Mouse (Mus musculus) testis, postnatal 10 days (tissue): ENCODE measurements around the gene Kcnc1.
A peak's percentile ranks its signal among the peaks of the same experiment; 100 is the strongest.

Source experiments
- DNase-seq: peaks from one replicate; pipeline ENCODE4 v3.0.0; 2021; ENCODE audit warnings: low spot score

The Kcnc1 gene

DNA sequence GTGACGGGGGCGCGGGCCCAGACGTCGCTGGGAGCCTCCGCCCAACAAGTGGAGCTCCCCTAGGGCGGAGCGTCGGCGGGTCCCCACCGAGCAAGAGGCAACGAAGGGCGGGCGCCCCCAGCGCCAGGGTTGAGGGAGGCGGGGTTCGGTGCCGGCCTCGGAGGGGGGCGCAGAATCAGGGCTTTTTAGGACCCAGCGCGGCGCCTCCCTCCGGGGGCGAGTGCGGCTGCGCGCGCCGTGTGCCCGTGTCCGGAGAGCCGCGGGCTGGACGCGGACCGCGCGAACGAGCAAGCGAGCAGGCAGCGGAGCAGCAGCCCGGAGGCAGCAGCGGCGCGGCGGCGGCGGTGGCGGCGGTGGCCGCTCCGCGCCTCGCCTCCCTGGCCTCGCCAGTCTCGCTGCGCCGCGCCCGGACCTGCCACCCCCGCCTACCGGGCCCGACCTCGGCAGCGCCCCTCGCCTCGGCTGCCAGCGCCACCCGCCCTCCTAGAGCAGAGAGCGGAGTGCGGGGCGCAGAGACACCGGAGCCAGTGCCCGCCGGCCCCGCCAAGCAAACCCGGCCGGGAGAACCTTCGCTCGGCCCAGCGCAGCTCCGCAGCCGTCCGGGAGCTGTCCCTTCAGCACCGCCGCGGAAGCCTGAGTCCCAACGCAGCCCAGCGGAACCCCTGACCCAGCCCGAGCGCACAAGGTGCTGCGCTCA lies at the start of gene Kcnc1:
Gene Kcnc1, plus strand, starts transcription at position 267 of the 697 bp plus-strand sequence.
- DNase-seq = peak; percentile 90

DNA sequence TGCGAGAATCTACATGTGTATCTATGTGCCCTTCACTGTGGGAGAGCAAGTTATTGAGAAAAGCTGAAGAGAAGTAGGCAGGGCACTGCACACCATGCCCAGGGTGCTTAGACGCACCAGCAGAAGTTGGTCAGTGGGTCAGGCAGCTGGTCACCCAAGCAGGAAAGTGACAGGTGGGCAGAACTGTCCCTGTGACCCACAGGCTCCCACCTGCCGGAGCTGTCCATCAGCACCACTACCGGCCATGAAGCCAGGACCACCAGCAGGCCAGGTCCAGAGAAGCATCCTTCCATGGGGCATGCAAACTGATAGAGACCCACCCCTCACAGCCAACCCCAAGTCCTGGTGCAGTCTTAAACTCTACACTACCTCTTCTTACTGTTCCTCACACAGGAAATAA lies 48.6 kb upstream of the Kcnc1 start:
- no peak for DNase-seq

DNA sequence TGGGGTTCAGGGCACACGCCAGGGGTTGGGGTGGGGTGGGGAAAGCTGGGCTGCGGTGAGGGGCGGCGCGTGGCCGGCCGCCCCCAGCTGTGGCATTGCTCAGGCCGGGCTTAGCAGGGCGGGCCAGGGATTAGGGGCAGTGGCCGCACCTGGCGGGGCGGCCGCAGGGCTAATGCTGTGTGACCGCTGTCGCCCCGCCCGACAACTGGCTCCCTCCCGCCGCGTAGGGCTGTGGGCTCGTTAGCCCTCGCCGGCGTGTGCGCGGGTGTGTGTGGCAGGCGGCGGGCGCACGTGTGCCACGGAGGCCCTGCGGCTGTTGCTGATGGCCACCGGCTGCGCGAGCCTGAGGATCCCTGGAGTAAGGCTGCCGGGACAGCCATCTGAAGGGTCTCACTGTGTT lies 47.5 kb upstream of the Kcnc1 start:
- DNase-seq = no peak

- no peak for DNase-seq
Observed at GRCm38 (mm10) chr7:46350119-46350702, 46.1 kb upstream of the Kcnc1 start.

DNA sequence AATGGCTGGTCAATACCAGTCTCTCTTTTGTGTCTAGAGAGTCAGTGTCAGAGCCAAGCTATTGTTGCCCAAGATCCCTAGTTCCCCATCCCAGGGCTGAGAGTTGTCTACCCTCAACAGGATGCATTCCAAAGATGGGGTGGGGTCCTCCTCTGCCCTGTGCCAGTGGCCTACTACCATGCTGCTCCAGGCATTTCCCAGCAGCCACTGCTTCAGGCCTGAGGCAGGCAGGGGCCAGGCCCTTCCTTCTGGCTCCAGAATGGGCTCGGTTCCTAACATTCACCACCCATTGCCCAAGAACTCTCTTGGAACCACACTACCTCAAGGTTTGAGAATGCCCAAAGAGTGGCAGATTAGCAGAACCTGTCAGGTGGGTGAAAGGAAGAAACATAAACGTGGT lies 43.5 kb upstream of the Kcnc1 start:
- DNase-seq = no peak

GRCm38 (mm10) chr7:46353216-46353615 lies 43.1 kb upstream of the Kcnc1 start:
- no peak for DNase-seq

- DNase-seq = no peak
Observed at GRCm38 (mm10) chr7:46353875-46354274, 42.4 kb upstream of the Kcnc1 start.

- no peak for DNase-seq
Observed at GRCm38 (mm10) chr7:46361776-46362175, 34.5 kb upstream of the Kcnc1 start.

DNA sequence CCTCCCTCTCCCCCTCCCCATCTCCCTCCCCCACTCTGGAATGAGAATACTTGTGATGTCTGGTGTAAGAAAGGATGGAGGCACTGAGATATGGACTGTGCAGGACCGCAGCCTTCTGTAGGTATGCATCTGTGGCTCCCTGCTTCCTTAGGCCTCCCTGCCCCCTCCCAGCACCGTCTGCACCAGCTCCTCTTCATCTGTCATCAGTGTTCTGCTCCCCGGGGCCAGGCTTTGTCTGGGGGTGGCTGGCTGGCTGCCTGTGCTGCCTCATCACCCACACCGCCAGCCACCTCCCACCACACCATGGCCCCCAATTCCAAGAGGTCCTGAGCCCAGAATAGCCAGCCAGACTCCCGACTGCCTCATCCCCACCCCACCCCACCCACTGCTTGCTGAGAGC lies 32.1 kb upstream of the Kcnc1 start:
- DNase-seq = no peak

GRCm38 (mm10) chr7:46365810-46366209 lies 30.5 kb upstream of the Kcnc1 start:
- DNase-seq = no peak

- DNase-seq = no peak
Observed at GRCm38 (mm10) chr7:46371104-46371503, 25.2 kb upstream of the Kcnc1 start.

DNA sequence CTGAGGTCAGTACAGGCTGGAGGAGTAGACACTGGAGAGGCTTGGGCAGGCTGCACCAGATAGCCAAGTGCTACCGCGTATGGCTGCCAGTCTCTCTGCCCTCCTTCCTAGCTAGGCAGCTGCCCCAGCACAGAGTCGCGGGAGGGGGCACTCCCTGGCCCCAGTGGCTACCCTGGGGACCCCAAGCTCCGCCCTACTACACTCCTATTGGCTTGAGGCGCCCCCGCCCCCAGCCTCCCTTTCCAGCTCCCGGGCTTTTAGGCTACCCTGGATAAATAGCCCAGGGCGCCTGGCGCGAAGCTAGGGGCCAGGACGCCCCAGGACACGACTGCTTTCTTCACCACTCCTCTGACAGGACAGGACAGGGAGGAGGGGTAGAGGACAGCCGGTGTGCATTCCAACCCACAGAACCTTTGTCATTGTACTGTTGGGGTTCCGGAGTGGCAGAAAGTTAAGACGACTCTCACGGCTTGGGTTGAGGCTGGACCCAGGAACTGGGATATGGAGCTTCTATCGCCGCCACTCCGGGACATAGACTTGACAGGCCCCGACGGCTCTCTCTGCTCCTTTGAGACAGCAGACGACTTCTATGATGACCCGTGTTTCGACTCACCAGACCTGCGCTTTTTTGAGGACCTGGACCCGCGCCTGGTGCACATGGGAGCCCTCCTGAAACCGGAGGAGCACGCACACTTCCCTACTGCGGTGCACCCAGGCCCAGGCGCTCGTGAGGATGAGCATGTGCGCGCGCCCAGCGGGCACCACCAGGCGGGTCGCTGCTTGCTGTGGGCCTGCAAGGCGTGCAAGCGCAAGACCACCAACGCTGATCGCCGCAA lies 19.9 kb upstream of the Kcnc1 start, which contains the start of gene Myod1:
Gene Myod1, plus strand, starts transcription at position 303 of the 836 bp plus-strand sequence.
- DNase-seq = no peak

- DNase-seq = no peak
Observed at GRCm38 (mm10) chr7:46377008-46377346, 19.3 kb upstream of the Kcnc1 start.

GRCm38 (mm10) chr7:46378123-46378522 lies 18.2 kb upstream of the Kcnc1 start:
- no peak for DNase-seq

DNA sequence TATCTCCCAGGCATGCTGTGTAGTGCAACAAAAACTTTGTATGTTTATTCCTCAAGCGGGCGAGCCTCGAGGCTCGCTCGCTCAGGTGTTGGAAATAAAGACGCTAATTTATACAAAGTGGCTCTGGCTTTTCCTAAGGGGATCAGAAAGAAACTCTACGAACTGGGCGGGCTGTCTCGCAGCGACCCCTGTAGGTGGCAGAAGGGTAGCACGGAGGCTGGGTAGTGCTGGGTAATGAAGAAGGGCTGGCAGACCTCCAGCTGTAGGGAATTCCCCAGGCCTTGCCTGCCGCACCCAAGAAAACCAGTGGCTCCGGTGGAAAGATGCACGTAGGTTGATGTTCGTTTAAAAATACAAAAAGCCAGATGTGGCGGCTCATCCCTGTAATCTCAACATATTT lies 17.3 kb upstream of the Kcnc1 start:
- DNase-seq = peak; percentile 83

DNA sequence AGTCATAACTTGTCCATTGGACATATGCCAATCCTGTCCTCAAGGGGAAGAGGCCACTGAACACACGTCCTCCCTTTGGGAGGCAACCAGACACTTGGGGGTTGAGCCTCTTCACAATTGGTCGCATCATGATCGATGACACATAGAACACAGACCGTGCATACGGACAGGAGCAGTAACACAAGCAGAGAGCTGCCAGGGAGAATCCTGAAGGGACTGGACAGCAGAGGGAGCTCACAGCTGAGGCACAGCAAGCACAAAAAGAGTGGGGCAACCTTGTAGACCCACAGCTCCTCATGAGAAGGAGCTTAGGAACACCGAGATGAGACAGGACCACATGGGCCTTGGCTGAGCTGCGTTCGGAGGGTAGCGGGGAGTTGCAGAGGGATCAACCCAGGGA lies 15.7 kb upstream of the Kcnc1 start:
- no peak for DNase-seq

DNA sequence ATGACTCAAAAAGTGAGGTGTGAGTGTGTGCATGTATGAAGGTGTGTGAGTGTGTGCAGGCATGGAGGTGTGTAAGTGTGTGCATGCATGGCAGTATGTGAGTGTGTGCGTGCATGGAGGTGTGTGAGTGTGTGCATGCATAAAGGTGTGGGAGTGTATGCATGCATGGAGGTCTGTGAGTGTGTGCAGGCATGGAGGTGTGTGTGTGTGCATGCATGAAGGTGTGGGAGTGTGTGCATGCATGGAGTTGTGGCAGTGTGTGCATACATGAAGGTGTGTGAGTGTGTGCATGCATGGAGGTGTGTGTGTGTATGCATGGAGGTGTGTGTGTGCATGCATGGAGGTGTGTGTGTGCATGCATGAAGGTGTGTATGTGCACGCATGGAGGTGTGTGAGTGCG lies 8.9 kb upstream of the Kcnc1 start:
- no peak for DNase-seq

DNA sequence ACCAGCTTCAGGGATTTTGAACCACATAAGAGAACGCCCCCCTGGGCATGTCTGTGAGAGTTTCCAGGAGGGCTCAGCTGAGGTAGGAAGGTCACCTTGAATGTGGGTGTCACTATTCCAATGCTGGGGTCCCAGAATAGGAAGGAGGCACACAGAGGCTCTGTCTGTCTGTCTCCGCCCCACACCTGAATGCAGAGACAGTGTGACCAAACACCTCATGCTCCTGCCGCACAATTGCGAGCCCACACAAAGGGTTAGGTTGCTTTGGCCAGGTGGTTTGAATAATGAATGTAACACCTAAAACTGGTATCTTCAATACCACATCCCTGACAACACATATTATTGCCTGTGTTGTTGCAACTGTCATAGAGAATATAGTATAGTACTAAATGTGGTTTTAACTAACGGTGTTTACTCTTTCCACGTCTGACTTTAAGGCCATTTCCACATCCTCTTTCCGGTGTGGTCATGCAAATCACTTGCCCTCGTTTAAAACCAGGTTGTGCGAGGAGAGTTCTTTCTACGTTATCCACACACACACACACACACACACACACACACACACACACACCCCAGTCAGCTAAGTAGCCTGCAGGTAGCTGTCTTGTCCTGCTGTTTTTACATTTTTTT lies 6.7 kb upstream of the Kcnc1 start:
- DNase-seq = no peak

DNA sequence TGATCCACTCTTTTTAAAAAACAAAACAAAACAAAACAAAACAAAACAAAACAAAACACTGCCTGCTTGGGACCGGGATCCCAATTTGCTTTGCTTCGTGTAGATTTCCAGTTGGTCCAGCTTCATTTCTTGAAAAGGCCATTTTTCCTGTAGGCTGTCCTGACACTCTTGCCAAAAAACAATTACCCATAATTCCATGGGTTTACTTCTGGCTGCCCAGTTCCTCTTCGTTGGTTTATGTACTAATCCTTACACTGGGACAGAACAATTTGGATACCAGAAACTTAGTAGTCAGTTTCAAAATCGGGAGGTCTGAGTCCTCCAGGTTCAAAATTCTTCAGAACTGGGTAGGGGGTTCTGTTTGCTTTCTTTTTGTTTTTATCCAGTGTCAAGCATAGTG lies 6.1 kb upstream of the Kcnc1 start:
- DNase-seq = no peak

DNA sequence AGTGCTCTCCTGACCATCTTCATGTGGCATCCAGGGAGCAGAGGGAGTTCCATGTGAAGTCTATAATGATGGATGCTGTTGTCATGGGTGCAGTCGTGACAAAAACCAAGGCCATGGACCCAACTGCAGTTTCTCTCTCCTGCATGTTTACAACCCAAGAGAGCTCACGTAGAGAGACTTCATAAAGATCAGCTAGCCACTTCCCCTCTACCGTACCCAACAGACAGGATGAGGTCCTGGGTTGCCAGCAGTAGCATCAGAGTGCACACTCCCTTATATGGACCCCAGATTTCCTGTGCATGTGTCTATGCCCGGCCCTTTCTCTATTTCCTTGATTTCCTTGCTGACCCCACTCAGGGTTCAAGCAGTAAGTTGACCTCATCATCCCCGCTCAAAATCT lies 4.6 kb upstream of the Kcnc1 start:
- no peak for DNase-seq

GRCm38 (mm10) chr7:46393116-46393515 lies 3.2 kb upstream of the Kcnc1 start:
- peak; percentile 85 for DNase-seq

DNA sequence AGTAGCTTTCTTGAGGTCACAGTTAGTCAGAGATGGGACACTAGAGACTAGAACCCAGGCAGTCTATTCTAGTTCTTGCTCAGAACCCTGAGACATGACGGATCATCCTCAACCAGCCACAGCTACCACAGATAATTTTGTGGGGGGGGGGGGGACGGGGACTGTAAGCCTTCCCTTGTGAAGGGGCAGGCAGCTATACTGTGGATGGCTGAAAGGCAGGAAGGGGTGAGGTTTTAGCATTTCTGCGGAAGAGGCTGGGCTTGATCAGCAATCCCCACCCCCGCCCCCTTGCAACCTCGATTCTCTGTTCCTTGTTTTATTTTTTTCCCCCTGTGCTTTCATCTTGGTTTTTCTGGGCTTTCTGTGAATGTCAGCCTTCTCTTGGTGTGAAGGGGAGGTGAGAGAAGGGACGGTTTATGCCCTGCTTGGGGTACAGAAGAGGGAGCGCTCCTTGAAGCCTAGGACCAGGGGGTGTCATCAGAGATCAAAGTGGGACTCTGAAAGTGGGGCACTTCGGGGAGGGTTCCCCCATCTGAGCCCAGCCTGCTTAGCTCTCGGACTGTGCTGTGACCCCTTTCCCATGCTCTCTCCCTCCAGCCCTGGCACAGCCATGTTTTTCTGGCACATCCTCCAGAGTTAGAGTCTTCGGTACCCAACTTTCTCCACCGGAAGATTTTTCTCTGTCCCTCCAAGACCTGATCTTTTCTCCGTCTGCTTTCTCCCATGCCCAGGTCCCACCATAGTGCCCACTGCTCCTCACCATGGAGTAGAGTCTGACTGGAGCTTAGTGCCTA lies 2.4 kb upstream of the Kcnc1 start:
- no peak for DNase-seq
